Mouse (Mus musculus): Measurements from ENCODE around the gene Zfp62. TPM values are rescaled to one million over a fixed set of nuclear protein-coding genes. Genes with fewer than 3 reads are reported as not detected.

Gene Zfp62
- polyA plus RNA-seq, 1 experiment from 2014 or later: 16.2 TPM

GRCm38 (mm10) chr11:49244595-49244930 lies 41.5 kb downstream of the Zfp62 start:
- Histone ChIP-seq H3K9me3 (replicated peaks) (no peaks in the 10 kb centered on the region), H3K4me1 (peaks cover 74% of the 10 kb centered on the region), H3K4me2 (peak overlapping the region; percentile 91), H3K4me3 (peak overlapping the region; percentile 71), H3K27me3 (replicated peaks) (no peaks in the 10 kb centered on the region), H3K9ac (peak overlapping the region; percentile 73), H3K36me3 (no peaks in the 10 kb centered on the region), H3K27ac (peak overlapping the region; percentile 95)
- no peak for ATAC-seq
- WGBS (ENCODE audit: insufficient replicate concordance): 4% methylated on average over 4 of the region's 4 CpGs

GRCm38 (mm10) chr11:49245176-49245575 lies 42.1 kb downstream of the Zfp62 start:
- Histone ChIP-seq H3K36me3 (no peaks in the 10 kb centered on the region), H3K27me3 (replicated peaks) (no peaks in the 10 kb centered on the region), H3K4me2 (peak overlapping the region; percentile 91), H3K4me3 (peak overlapping the region; percentile 71), H3K4me1 (peaks cover 76% of the 10 kb centered on the region), H3K9ac (no peak overlapping the region), H3K27ac (peak overlapping the region; percentile 95), H3K9me3 (replicated peaks) (no peaks in the 10 kb centered on the region)
- no peak for ATAC-seq
- WGBS (ENCODE audit: insufficient replicate concordance): 15% methylated on average over 7 of the region's 7 CpGs

GRCm38 (mm10) chr11:49245634-49246415 lies 42.7 kb downstream of the Zfp62 start:
- 12% methylated on average over 12 of the region's 12 CpGs for WGBS (ENCODE audit: insufficient replicate concordance)
- no peak for ATAC-seq
- peak overlapping the region; percentile 37 for H3K9ac ChIP-seq

GRCm38 (mm10) chr11:49246523-49246922 lies 43.4 kb downstream of the Zfp62 start:
- WGBS (ENCODE audit: insufficient replicate concordance): 71% methylated on average over 4 of the region's 4 CpGs
- peak overlapping the region; percentile 95 for H3K27ac ChIP-seq
- H3K9me3 ChIP-seq (replicated peaks): no peaks in the 10 kb centered on the region
- no peak for ATAC-seq
- H3K36me3 ChIP-seq: no peaks in the 10 kb centered on the region
- no peak overlapping the region; the same call in 1 of the 2 replicates for H3K9ac ChIP-seq
- peak overlapping the region; percentile 91 for H3K4me2 ChIP-seq
- no peaks in the 10 kb centered on the region for H3K27me3 ChIP-seq (replicated peaks)
- peak overlapping the region; percentile 71; the same call in 1 of the 2 replicates for H3K4me3 ChIP-seq
- H3K4me1 ChIP-seq: peaks cover 85% of the 10 kb centered on the region

More at GRCm38 (mm10) chr11:49245634-49246415, 42.7 kb downstream of the Zfp62 start:
- Histone ChIP-seq H3K27ac (peak overlapping the region; percentile 95), H3K36me3 (no peaks in the 10 kb centered on the region), H3K27me3 (replicated peaks) (no peaks in the 10 kb centered on the region), H3K4me1 (peaks cover 80% of the 10 kb centered on the region), H3K9me3 (replicated peaks) (no peaks in the 10 kb centered on the region), H3K4me3 (peak overlapping the region; percentile 71), H3K4me2 (peak overlapping the region; percentile 91)

GRCm38 (mm10) chr11:49247255-49247654 lies 44.2 kb downstream of the Zfp62 start:
- no peak for ATAC-seq
- Histone ChIP-seq H3K4me2 (peak overlapping the region; percentile 91), H3K4me3 (0 out of 2 replicates have a peak overlapping the region, but pooled peaks have one; percentile 71), H3K9ac (peak overlapping the region; percentile 5; the same call in 1 of the 2 replicates), H3K4me1 (peaks cover 90% of the 10 kb centered on the region), H3K27ac (peak overlapping the region; percentile 17), H3K27me3 (replicated peaks) (no peaks in the 10 kb centered on the region), H3K9me3 (replicated peaks) (no peaks in the 10 kb centered on the region), H3K36me3 (peaks cover 6% of the 10 kb centered on the region)
- WGBS (ENCODE audit: insufficient replicate concordance): 61% methylated on average over 2 of the region's 2 CpGs

- Histone ChIP-seq H3K9ac (no peak overlapping the region), H3K36me3 (peaks cover 15% of the 10 kb centered on the region), H3K4me3 (no peak overlapping the region), H3K9me3 (replicated peaks) (no peaks in the 10 kb centered on the region), H3K27me3 (replicated peaks) (no peaks in the 10 kb centered on the region), H3K27ac (peak overlapping the region; percentile 94), H3K4me2 (peak overlapping the region; percentile 90), H3K4me1 (peaks cover 90% of the 10 kb centered on the region)
- WGBS (ENCODE audit: insufficient replicate concordance): 60% methylated on average over 6 of the region's 6 CpGs
- no peak for ATAC-seq
Observed at GRCm38 (mm10) chr11:49248226-49248973, 45.3 kb downstream of the Zfp62 start.

- 68% methylated on average over 6 of the region's 6 CpGs for WGBS (ENCODE audit: insufficient replicate concordance)
- Histone ChIP-seq H3K4me2 (peak overlapping the region; percentile 90), H3K4me3 (no peak overlapping the region), H3K27ac (peak overlapping the region; percentile 94), H3K36me3 (peaks cover 23% of the 10 kb centered on the region), H3K9me3 (replicated peaks) (no peaks in the 10 kb centered on the region), H3K27me3 (replicated peaks) (no peaks in the 10 kb centered on the region), H3K9ac (peak overlapping the region; percentile 95), H3K4me1 (peaks cover 96% of the 10 kb centered on the region)
- no peak for ATAC-seq
Observed at GRCm38 (mm10) chr11:49248974-49249700, 46.0 kb downstream of the Zfp62 start.

- Histone ChIP-seq H3K4me3 (peak overlapping the region; percentile 86), H3K9ac (peak overlapping the region; percentile 95), H3K9me3 (replicated peaks) (no peaks in the 10 kb centered on the region), H3K4me2 (peak overlapping the region; percentile 90), H3K27me3 (replicated peaks) (no peaks in the 10 kb centered on the region), H3K27ac (peak overlapping the region; percentile 94), H3K4me1 (peaks cover 97% of the 10 kb centered on the region), H3K36me3 (peaks cover 30% of the 10 kb centered on the region)
- peak; percentile 17 for ATAC-seq
- 11% methylated on average over 10 of the region's 10 CpGs for WGBS (ENCODE audit: insufficient replicate concordance)
Observed at GRCm38 (mm10) chr11:49249811-49250421, 46.8 kb downstream of the Zfp62 start.

GRCm38 (mm10) chr11:49250422-49251379 lies 47.6 kb downstream of the Zfp62 start:
- Histone ChIP-seq H3K9me3 (replicated peaks) (no peaks in the 10 kb centered on the region), H3K4me2 (peak overlapping the region; percentile 90), H3K4me3 (peak overlapping the region; percentile 86), H3K36me3 (peaks cover 38% of the 10 kb centered on the region), H3K9ac (peak overlapping the region; percentile 95), H3K4me1 (peaks cover 91% of the 10 kb centered on the region), H3K27ac (peak overlapping the region; percentile 94), H3K27me3 (replicated peaks) (no peaks in the 10 kb centered on the region)
- WGBS (ENCODE audit: insufficient replicate concordance): 2% methylated on average over 45 of the region's 45 CpGs
- ATAC-seq: peak; percentile 96

GRCm38 (mm10) chr11:49251380-49251761 lies 48.3 kb downstream of the Zfp62 start:
- Histone ChIP-seq H3K4me2 (peak overlapping the region; percentile 90), H3K9ac (peak overlapping the region; percentile 95), H3K4me3 (peak overlapping the region; percentile 86), H3K36me3 (peaks cover 45% of the 10 kb centered on the region), H3K9me3 (replicated peaks) (no peaks in the 10 kb centered on the region), H3K4me1 (peaks cover 87% of the 10 kb centered on the region), H3K27me3 (replicated peaks) (no peaks in the 10 kb centered on the region), H3K27ac (peak overlapping the region; percentile 94)
- no peak for ATAC-seq
- 28% methylated on average over 7 of the region's 7 CpGs for WGBS (ENCODE audit: insufficient replicate concordance)

All from liver, embryonic 12.5 days (tissue).